Mouse (Mus musculus) small intestine, adult 2 months (tissue): ENCODE measurements at regions not wholly inside any gene's neighbourhood (a gene's known extent, or its start where the extent isn't known, plus 50 kb on each side); places are given as distances from the start of the nearest gene placed in this dataset.

Source experiments
- H3K27ac ChIP-seq: fragments of 200-500 bp; 2 replicates; pipeline ENCODE4 v1.5.1; 2012; ENCODE audit warnings: low read depth, low read length, control low read depth, inconsistent platforms; ENCODE audit not compliant: insufficient read depth
- H3K27me3 ChIP-seq: fragments of 200-500 bp; 2 replicates; pipeline ENCODE4 v1.6.1; 2012; ENCODE audit warnings: mild to moderate bottlenecking, moderate library complexity, low read length, inconsistent platforms; ENCODE audit not compliant: control insufficient read depth, insufficient read depth
- H3K36me3 ChIP-seq: fragments of 200-500 bp; 2 replicates; pipeline ENCODE4 v1.6.1; 2012; ENCODE audit warnings: mild to moderate bottlenecking, low read length, control low read depth, inconsistent platforms; ENCODE audit not compliant: control insufficient read depth, insufficient read depth
- H3K4me1 ChIP-seq: fragments of 200-500 bp; 2 replicates; pipeline ENCODE4 v1.6.1; 2012; ENCODE audit warnings: low read length, inconsistent platforms, mixed read lengths; ENCODE audit not compliant: control insufficient read depth, insufficient read depth, insufficient read length
- H3K4me3 ChIP-seq: fragments of 200-500 bp; 2 replicates; pipeline ENCODE4 v1.5.1; 2012; ENCODE audit warnings: low read depth, mild to moderate bottlenecking, control low read depth, inconsistent platforms, low read length, moderate library complexity
- CTCF ChIP-seq: fragments of 200-500 bp; IDR thresholded peaks from 2 replicates; pipeline ENCODE4 v1.5.1; 2012; ENCODE audit warnings: low read depth, mild to moderate bottlenecking, control low read depth, inconsistent platforms, low read length, moderate library complexity, mixed read lengths; ENCODE audit not compliant: insufficient replicate concordance, insufficient read length; ENCODE audit errors: extremely low read depth
- POLR2A ChIP-seq: fragments of 200-500 bp; IDR thresholded peaks from 2 replicates; pipeline ENCODE4 v1.6.1; 2012; ENCODE audit warnings: low read depth, mild to moderate bottlenecking, control low read depth, inconsistent platforms, low read length, moderate library complexity
- WGBS: fragments of 180-500 bp; shearing (Covaris S2); methylation state at CpG from one replicate; pipeline ENCODE4 v1.1.7; 2018; 5-methylcytosine and 5-hydroxymethylcytosine counted together

DNA sequence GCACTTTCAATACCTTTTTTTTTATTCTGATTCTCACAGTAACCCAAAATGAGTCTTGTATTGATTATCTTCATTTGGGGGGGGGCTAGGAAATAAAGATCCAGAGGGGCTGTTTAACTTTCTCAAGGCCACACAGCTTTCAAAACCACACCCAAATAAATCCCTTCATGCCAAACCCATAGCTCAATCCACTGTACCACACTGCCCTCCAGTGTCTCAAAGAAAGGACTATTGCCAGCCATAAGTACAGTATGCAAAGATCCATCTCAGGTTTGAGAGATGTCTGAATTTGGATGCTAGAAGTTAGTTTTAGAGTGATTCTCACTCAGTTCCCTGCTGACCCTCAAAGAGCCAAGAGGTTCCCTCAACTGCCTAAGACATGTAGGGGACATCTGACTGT, 120.1 kb upstream of the Gm26657 start:
- no peak for TF ChIP-seq POLR2A
- TF ChIP-seq CTCF = no peak
- Histone ChIP-seq H3K4me1 (no peaks in the 10 kb centered on the region), H3K4me3 (no peak overlapping the region), H3K27ac (no peak overlapping the region), H3K36me3 (no peaks in the 10 kb centered on the region), H3K27me3 (no peaks in the 10 kb centered on the region)

DNA sequence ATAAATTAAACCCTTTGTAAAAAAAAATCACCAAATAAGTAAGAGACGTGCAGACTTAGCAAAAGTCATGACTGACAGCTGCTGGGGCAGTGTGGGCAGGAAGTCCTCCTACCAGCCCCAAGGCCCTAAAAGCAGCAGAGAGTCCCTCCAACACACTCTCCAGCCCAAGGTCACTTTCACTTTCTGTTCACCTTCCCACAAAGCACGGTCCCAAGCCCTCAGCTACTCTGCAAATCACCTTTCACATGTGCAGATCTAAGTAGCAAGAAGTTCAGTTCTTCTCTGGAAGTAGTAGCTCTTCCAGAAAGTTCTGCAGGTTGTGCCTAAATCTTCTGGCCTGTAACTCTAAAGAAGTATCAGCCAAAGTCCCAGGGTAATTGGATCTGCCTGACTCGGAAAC, 120.8 kb upstream of the Gm26657 start:
- no peak overlapping the region for H3K4me3 ChIP-seq
- H3K27me3 ChIP-seq = no peaks in the 10 kb centered on the region
- TF ChIP-seq POLR2A (no peak), CTCF (no peak)
- WGBS = 35% methylated on average over 3 of the region's 3 CpGs
- no peak overlapping the region for H3K27ac ChIP-seq
- no peaks in the 10 kb centered on the region for H3K4me1 ChIP-seq
- no peaks in the 10 kb centered on the region for H3K36me3 ChIP-seq

DNA sequence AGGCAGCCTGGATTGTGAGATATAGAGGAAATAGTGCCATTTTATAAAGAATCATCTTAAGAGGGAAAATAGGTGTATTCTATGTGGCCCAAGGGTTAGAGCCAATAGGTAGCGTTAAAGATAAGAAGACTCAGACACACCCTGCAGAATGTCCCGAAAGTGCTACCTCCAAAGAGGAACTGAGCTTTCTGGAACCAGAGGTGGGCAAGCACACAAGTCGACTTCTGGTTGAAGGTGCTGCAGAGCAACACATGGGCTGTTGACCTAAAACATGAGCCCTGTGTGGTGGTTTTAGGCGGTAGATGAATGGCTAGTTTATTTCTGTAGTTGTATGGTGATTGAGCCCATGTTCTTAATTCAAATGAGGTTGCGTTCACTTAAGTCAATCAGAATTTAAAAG, 121.4 kb upstream of the Gm26657 start:
- TF ChIP-seq CTCF = no peak
- TF ChIP-seq POLR2A = no peak
- Histone ChIP-seq H3K36me3 (no peaks in the 10 kb centered on the region), H3K4me1 (no peaks in the 10 kb centered on the region), H3K27ac (no peak overlapping the region), H3K27me3 (no peaks in the 10 kb centered on the region), H3K4me3 (no peak overlapping the region)
- WGBS = 79% methylated on average over 5 of the region's 5 CpGs

DNA sequence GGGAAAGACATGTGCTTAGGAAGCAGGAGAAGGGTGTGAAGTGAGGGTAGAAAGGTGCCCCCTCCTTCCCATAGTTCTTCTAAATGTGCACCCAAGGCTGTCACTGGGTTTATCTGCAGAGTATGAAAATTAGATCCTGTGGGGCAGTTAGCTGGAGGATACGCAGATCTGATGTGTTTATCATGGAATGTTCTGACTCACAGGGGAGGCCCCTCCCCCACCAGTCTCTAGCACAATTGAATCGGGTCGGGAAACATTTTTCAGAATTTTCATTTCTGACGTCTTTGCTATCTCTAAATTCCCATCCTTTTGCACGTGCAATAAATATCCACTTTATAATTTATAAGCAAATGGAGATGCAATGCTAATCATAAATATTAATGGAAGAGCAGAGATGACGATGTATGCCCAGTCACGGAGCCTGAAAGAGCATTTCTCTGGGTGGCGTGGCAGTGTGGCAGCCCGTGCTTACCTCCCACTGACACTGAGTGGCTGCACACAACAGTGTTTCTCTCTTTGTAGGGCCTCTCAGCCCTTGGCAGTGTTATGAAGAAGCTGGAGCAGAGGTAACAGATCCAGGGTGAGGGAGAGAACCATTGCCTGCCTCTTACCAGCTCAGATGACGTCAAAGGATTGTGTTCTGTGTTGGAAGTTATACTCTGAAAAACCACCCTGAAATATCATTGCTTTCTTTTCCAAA, 122.1 kb upstream of the Gm26657 start:
- no peaks in the 10 kb centered on the region for H3K27me3 ChIP-seq
- H3K27ac ChIP-seq = no peak overlapping the region
- WGBS = 78% methylated on average over 10 of the region's 10 CpGs
- TF ChIP-seq POLR2A (no peak), CTCF (no peak)
- no peak overlapping the region for H3K4me3 ChIP-seq
- no peaks in the 10 kb centered on the region for H3K36me3 ChIP-seq
- H3K4me1 ChIP-seq = no peaks in the 10 kb centered on the region

DNA sequence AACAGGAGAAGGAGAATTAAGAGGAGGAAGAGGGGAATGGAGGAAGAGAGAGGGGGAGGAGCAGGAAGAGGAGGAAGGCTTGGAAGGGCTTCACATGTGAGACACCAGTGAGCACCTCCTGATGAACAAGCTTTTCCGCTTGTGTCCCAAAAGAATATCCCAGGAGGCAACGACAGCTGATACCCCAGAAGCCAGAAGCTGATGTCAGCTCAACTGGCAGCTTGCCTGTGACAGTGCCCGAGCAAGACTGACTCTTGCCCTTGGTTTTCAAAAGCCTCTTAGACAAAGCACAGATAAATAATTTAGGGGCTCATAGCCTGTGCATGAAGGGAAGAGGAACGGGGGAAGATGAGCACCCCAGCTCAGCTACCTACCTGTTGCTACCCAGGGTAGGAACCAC, 127.5 kb upstream of the Gm26657 start:
- Histone ChIP-seq H3K27ac (no peak overlapping the region), H3K27me3 (no peaks in the 10 kb centered on the region), H3K4me3 (no peak overlapping the region), H3K36me3 (no peaks in the 10 kb centered on the region), H3K4me1 (no peaks in the 10 kb centered on the region)
- no peak for TF ChIP-seq CTCF
- no peak for TF ChIP-seq POLR2A
- WGBS = 50% methylated on average over 4 of the region's 4 CpGs

DNA sequence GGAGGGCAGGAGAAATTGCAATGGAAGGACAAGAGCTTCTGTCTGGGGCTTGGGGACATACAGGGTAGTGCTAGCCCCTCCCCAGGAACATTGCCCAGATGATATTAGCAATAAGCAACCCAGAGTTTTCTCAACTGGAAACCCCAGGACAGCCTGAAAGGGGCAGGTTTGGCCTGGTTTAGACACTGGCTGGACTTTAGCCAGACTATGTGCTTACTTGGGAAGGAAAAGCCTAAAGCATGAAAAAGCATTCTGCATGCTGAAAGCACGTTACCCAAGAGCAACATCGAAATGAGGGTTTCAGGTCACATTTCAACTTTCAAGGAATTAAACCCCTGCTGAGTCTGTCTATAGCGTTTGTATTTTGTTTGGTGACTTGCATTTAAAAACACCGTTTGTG, 128.1 kb upstream of the Gm26657 start:
- Histone ChIP-seq H3K27ac (no peak overlapping the region), H3K36me3 (no peaks in the 10 kb centered on the region), H3K4me1 (no peaks in the 10 kb centered on the region), H3K27me3 (no peaks in the 10 kb centered on the region), H3K4me3 (no peak overlapping the region)
- WGBS = 53% methylated on average over 4 of the region's 4 CpGs
- TF ChIP-seq POLR2A (no peak), CTCF (no peak)

DNA sequence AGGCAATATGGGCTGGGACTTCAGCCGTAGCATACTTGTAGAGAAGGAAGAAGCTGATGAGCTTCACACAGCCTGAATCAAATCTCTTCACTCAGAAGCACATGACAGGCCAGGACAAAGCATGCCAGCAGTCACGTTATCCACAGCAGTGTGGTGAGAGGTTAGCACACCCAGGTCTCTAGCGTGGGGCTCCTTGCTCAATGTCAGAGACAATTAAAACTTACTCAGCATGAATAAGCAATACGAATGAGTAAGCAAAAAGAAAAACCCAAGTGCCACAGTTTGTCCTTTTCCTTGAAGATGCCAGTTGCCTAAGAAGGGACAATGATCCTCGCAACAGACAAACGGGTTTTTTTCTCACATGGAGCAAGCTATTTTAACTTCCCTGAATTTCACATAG, 129.6 kb upstream of the Gm26657 start:
- Histone ChIP-seq H3K27me3 (no peaks in the 10 kb centered on the region), H3K36me3 (no peaks in the 10 kb centered on the region), H3K27ac (no peak overlapping the region), H3K4me1 (no peaks in the 10 kb centered on the region), H3K4me3 (no peak overlapping the region)
- TF ChIP-seq CTCF (no peak), POLR2A (no peak)
- 74% methylated on average over 6 of the region's 6 CpGs for WGBS

DNA sequence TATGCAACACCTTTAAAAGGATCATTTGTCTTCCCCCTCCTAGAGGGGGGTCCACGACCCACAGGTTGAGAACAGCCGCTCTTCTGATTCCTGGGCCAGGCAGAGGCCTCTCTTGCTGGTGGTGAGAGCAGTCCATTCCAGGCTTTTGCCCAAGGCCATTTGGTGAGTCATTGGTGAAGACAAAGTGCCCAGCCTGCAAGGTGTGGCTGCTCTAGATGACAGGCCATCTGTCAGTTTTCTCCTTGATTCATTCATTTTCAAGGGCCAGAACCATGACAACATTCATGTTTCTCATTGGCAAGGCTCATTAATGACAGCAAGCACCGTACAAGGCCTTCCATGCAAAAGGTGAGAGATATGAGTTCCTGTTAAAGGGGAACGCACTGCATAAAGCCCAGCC, 131.2 kb upstream of the Gm26657 start:
- H3K4me3 ChIP-seq = no peak overlapping the region
- 67% methylated on average over 4 of the region's 4 CpGs for WGBS
- no peaks in the 10 kb centered on the region for H3K4me1 ChIP-seq
- no peaks in the 10 kb centered on the region for H3K27me3 ChIP-seq
- H3K36me3 ChIP-seq = no peaks in the 10 kb centered on the region
- no peak overlapping the region for H3K27ac ChIP-seq
- TF ChIP-seq POLR2A (no peak), CTCF (no peak)
